In the genomic region with DNA sequence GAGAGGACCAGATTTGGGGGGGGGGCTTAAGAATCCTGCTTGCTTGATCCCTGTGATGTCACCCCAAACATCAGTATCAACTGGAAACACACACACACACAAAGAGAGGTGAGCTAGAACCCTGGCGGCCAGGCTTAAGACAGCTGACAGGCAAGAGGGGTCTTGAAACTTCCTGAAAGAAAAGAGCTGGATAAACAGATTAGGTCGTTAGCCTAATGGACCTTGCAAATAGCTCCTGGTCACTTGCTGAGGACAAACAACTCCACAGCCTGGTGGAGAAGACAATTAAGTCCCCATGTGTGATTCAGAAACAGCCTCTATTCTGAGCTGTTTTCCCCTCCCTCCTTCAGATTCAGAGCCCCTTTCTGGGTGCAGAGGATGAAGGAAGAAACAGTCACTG, we compare ENCODE assay signal across 25 mouse cellular contexts. TPM values are rescaled to one million over a fixed set of nuclear protein-coding genes. Genes with fewer than 3 reads are reported as not detected.
A peak's percentile ranks its signal among the peaks of the same experiment; 100 is the strongest.
DNase-seq lines count a peak whose midpoint lies in the region; ATAC-seq and TF ChIP-seq lines count a peak whose summit lies in the region.
"Had no signal": no experiment of that assay in that cellular context is flagged by ENCODE, and none has a peak within 500 bp of the region (broad histone marks: within the 10 kb centered on the region; RNA-seq: fewer than 3 reads in every experiment).

No protein-coding gene starts in this region.

- WGBS in cerebellum, adult 2 months, result 39% methylated on average over 2 of the region's 2 CpGs
- WGBS in kidney, embryonic 15.5 days, result 0% methylated on average over 2 of the region's 2 CpGs

- peak; percentile 31 for ATAC-seq in kidney, embryonic 15.5 days (replicated peaks; ENCODE audit: low FRiP score)
- ATAC-seq: forebrain, postnatal 0 days had no signal

- H3K9ac ChIP-seq in kidney, embryonic 15.5 days, result no peak overlapping the region
- H3K9ac ChIP-seq: forebrain, postnatal 0 days; heart, embryonic 13.5 days; limb, embryonic 15.5 days; liver, embryonic 13.5 days had no signal

- no peak for DNase-seq in cerebellum, adult 2 months
- no peak for DNase-seq in cerebellum, adult 18-20 months
- no peak for DNase-seq in kidney, postnatal 14 days
- DNase-seq in testis, postnatal 10 days (ENCODE audit: low spot score), result no peak
- no peak for DNase-seq in left cerebral cortex, adult 9 months (ENCODE audit: low spot score in 2 of 2)
- no peak for DNase-seq in heart, adult 11 months
- DNase-seq: forebrain, postnatal 0 days; heart, postnatal 10 days; kidney, adult 11 months; layer of hippocampus, adult 9-11 months; liver, embryonic 13.5 days; lung, adult 18-20 months; lung, postnatal 14 days; midbrain, embryonic 14.5 days; right cerebral cortex, postnatal 25 days; spleen, adult 18-20 months; thymus, adult 2 months; thymus, postnatal 36 days had no signal

- H3K4me2 ChIP-seq in kidney, embryonic 15.5 days, result peak overlapping the region; percentile 23; the same call in 1 of the 2 replicates
- H3K4me2 ChIP-seq: embryonic facial prominence, embryonic 13.5 days; heart, embryonic 13.5 days; limb, embryonic 15.5 days; liver, embryonic 13.5 days had no signal

- no peaks in the 10 kb centered on the region for H3K36me3 ChIP-seq in kidney, embryonic 15.5 days
- no peaks in the 10 kb centered on the region for H3K36me3 ChIP-seq in testis, adult 2 months (ENCODE audit: control insufficient read depth, insufficient read depth, low read length)
- H3K36me3 ChIP-seq: embryonic facial prominence, embryonic 13.5 days; forebrain, embryonic 10.5 days; heart, embryonic 13.5 days; limb, embryonic 15.5 days; liver, embryonic 13.5 days had no signal

- peak overlapping the region; percentile 72; the same call in 1 of the 2 replicates for H3K27ac ChIP-seq in cerebellum, adult 2 months (ENCODE audit: insufficient read depth, low read length)
- peak overlapping the region; percentile 88 for H3K27ac ChIP-seq in kidney, embryonic 15.5 days
- H3K27ac ChIP-seq in testis, adult 2 months (ENCODE audit: control insufficient read depth, insufficient read depth, low read depth, low read length), result peak overlapping the region; percentile 52; the same call in 1 of the 2 replicates
- H3K27ac ChIP-seq: forebrain, embryonic 10.5 days; heart, embryonic 13.5 days; limb, embryonic 15.5 days; liver, embryonic 13.5 days had no signal

- H3K4me1 ChIP-seq in cerebellum, adult 2 months (ENCODE audit: control insufficient read depth, insufficient read depth, low read length), result peaks cover 72% of the 10 kb centered on the region
- H3K4me1 ChIP-seq in kidney, embryonic 15.5 days, result peaks cover 60% of the 10 kb centered on the region
- H3K4me1 ChIP-seq in testis, adult 2 months (ENCODE audit: control insufficient read depth, insufficient read depth, low read length), result peaks cover 10% of the 10 kb centered on the region; the same call in 1 of the 2 replicates

- H3K27me3 ChIP-seq in cerebellum, adult 2 months (ENCODE audit: control insufficient read depth, insufficient read depth, low read length), result no peaks in the 10 kb centered on the region
- H3K27me3 ChIP-seq in kidney, embryonic 15.5 days, result no peaks in the 10 kb centered on the region
- H3K27me3 ChIP-seq in testis, adult 2 months (ENCODE audit: control insufficient read depth, insufficient read depth, low read length), result no peaks in the 10 kb centered on the region
- H3K27me3 ChIP-seq: CH12.LX; embryonic facial prominence, embryonic 13.5 days had no signal

- TF ChIP-seq POLR2A in cerebellum, adult 2 months (IDR thresholded peaks at IDR 0.05; ENCODE audit: borderline replicate concordance, insufficient read depth, low read length), result no peak
- no peak for TF ChIP-seq POLR2A in testis, adult 2 months (IDR thresholded peaks at IDR 0.05; ENCODE audit: control insufficient read depth, low read depth, low read length)

- H3K9me3 ChIP-seq in kidney, embryonic 15.5 days (replicated peaks), result no peaks in the 10 kb centered on the region
- H3K9me3 ChIP-seq: embryonic facial prominence, embryonic 13.5 days; forebrain, embryonic 10.5 days; heart, embryonic 13.5 days; limb, embryonic 15.5 days; liver, embryonic 13.5 days had no signal

- no peak overlapping the region for H3K4me3 ChIP-seq in cerebellum, adult 2 months (replicated peaks; ENCODE audit: insufficient read depth, low read depth, low read length)
- no peak overlapping the region for H3K4me3 ChIP-seq in kidney, embryonic 15.5 days (replicated peaks)
- no peak overlapping the region for H3K4me3 ChIP-seq in testis, adult 2 months (ENCODE audit: control insufficient read depth, low read depth, low read length)
- H3K4me3 ChIP-seq: embryonic facial prominence, embryonic 13.5 days; forebrain, embryonic 10.5 days; heart, embryonic 13.5 days; limb, embryonic 15.5 days; liver, embryonic 13.5 days had no signal

- TF ChIP-seq CTCF in cerebellum, adult 2 months (IDR thresholded peaks at IDR 0.05; ENCODE audit: borderline replicate concordance, insufficient read depth, low read depth, low read length), result no peak
- TF ChIP-seq CTCF in testis, adult 2 months (IDR thresholded peaks at IDR 0.05; ENCODE audit: control insufficient read depth, insufficient read depth, insufficient replicate concordance, low read depth, low read length), result no peak

RNA-seq across cellular contexts. Expression of a gene that starts 18.4 kb away (rescaled TPM):
- polyA plus RNA-seq in cerebellum, adult 2 months (2012; rRNA removed), result 0.14 and 0.18 TPM in 2 replicates
- polyA plus RNA-seq in kidney, embryonic 15.5 days (2015; fragmentation: Nextera tagmentation; extraction: Ambion mirVana), result 6.1 and 9.3 TPM in 2 replicates
- polyA plus RNA-seq in testis, adult 2 months (2012; rRNA removed), result 0.16 and 0.20 TPM in 2 replicates

RNA-seq across cellular contexts. Expression of a gene that starts 23.6 kb away (rescaled TPM):
- 154 and 160 TPM in 2 replicates for polyA plus RNA-seq in cerebellum, adult 2 months (2012; rRNA removed)
- polyA plus RNA-seq in kidney, embryonic 15.5 days (2015; fragmentation: Nextera tagmentation; extraction: Ambion mirVana), result 7.7 and 8.2 TPM in 2 replicates
- polyA plus RNA-seq in testis, adult 2 months (2012; rRNA removed), result 19.4 and 28.0 TPM in 2 replicates

RNA-seq across cellular contexts. Expression of a gene that starts 29.7 kb away (rescaled TPM):
- polyA plus RNA-seq in cerebellum, adult 2 months (2012; rRNA removed), result 19.8 and 24.2 TPM in 2 replicates
- polyA plus RNA-seq in kidney, embryonic 15.5 days (2015; fragmentation: Nextera tagmentation; extraction: Ambion mirVana), result 1.7 and 2.2 TPM in 2 replicates
- 0.05 TPM in 1 of 2 replicates, not detected in the other for polyA plus RNA-seq in testis, adult 2 months (2012; rRNA removed)
- polyA plus RNA-seq: forebrain, embryonic 10.5 days had no signal
